Mouse (Mus musculus): ENCODE measurements at regions not wholly inside any gene's neighbourhood (a gene's known extent, or its start where the extent isn't known, plus 50 kb on each side); places are given as distances from the start of the nearest gene placed in this dataset.
A peak's percentile ranks its signal among the peaks of the same experiment; 100 is the strongest.

DNA sequence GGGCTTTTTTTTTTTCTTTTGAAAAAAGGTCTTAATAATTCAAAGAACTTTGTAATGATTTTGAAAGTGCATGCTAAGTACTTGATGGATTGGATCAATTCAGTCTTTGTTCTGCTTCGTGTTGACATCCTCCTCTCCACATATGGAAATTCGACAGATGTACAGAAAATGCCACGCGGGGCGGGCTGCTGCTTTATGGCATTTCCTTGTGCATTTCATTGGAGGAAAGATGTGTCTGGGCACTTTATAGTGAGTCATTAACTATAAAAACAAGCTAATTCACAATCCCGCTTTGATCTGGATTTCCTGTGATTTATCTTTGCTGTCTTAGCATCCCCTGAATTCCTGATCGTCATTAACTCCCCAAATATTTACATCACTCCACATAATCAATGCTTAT, 173.5 kb upstream of the Nr5a2 start:
- Histone ChIP-seq H3K36me3 (replicated peaks; ENCODE audit: insufficient read depth, low read length) (no peaks in the 10 kb centered on the region), H3K4me3 (ENCODE audit: low read depth, low read length) (no peak overlapping the region), H3K4me1 (ENCODE audit: insufficient read depth) (no peaks in the 10 kb centered on the region), H3K9ac (replicated peaks) (no peak overlapping the region), H3K27me3 (ENCODE audit: insufficient read depth, low read length) (no peaks in the 10 kb centered on the region), H3K9me3 (ENCODE audit: low read length) (no peaks in the 10 kb centered on the region), H3K4me2 (ENCODE audit: low read depth, low read length) (no peak overlapping the region), H3K27ac (ENCODE audit: low read depth) (no peak overlapping the region)
- no peak for ATAC-seq
- TF ChIP-seq CTCF (IDR thresholded peaks at IDR 0.05; ENCODE audit: low read depth): no peak
- TF ChIP-seq EP300 (IDR thresholded peaks at IDR 0.05; ENCODE audit: low read depth): no peak
- WGBS (ENCODE audit: insufficient replicate concordance): 56% methylated on average over 7 of the region's 7 CpGs
- no peak for DNase-seq

DNA sequence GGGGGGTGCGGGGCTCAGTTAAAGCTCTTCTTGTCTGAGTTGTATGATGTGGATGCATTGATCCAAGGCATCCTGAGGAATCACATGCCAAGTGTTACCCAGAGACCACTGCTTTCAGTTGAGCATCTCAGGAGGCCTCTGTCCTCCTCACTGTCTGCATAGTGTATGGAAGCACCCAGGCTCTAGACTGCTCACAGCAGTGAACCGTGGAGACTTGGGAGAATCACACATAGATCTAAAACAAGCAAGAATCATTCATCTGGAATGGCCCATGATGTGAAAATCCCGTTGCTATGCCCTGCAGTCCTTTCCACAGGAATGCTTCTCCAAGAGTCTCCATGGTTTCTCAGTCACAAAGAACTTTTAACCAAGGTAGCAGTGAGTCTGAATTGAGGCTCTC, 170.0 kb upstream of the Nr5a2 start:
- H3K27me3 ChIP-seq (ENCODE audit: insufficient read depth, low read length): no peaks in the 10 kb centered on the region
- no peaks in the 10 kb centered on the region for H3K9me3 ChIP-seq (ENCODE audit: low read length)
- H3K4me3 ChIP-seq (ENCODE audit: low read depth, low read length): no peak overlapping the region
- no peaks in the 10 kb centered on the region for H3K4me1 ChIP-seq (ENCODE audit: insufficient read depth)
- DNase-seq: no peak
- no peaks in the 10 kb centered on the region for H3K36me3 ChIP-seq (replicated peaks; ENCODE audit: insufficient read depth, low read length)
- WGBS (ENCODE audit: insufficient replicate concordance): 67% methylated on average over 3 of the region's 3 CpGs
- no peak overlapping the region for H3K9ac ChIP-seq (replicated peaks)
- no peak overlapping the region for H3K4me2 ChIP-seq (ENCODE audit: low read depth, low read length)
- H3K27ac ChIP-seq (ENCODE audit: low read depth): no peak overlapping the region
- ATAC-seq: no peak
- TF ChIP-seq CTCF (IDR thresholded peaks at IDR 0.05; ENCODE audit: low read depth) (no peak), EP300 (IDR thresholded peaks at IDR 0.05; ENCODE audit: low read depth) (no peak)

DNA sequence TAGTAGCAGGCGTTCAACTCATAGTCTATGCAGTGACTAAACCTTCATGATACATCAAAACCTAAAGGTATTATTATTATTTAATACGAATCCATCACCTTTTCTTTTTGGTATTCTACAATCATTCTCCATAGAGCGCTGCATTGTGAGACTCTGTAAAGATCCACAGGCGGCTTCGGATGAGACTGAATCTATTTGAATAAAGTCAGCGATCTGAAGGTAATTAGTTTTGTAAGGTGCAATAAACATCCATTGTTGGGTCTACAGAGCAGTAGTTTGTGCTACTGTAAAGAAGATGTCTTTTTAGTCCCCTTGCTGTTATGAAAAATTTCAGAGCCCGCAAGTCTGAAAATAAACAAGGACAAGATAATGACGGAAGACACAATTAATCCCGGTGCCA, 168.9 kb upstream of the Nr5a2 start:
- no peaks in the 10 kb centered on the region for H3K4me1 ChIP-seq (ENCODE audit: insufficient read depth)
- H3K4me2 ChIP-seq (ENCODE audit: low read depth, low read length): no peak overlapping the region
- no peak overlapping the region for H3K4me3 ChIP-seq (ENCODE audit: low read depth, low read length)
- DNase-seq (no peak), ATAC-seq (no peak)
- H3K27me3 ChIP-seq (ENCODE audit: insufficient read depth, low read length): no peaks in the 10 kb centered on the region
- H3K9ac ChIP-seq (replicated peaks): no peak overlapping the region
- 83% methylated on average over 9 of the region's 9 CpGs for WGBS (ENCODE audit: insufficient replicate concordance)
- no peaks in the 10 kb centered on the region for H3K9me3 ChIP-seq (ENCODE audit: low read length)
- H3K27ac ChIP-seq (ENCODE audit: low read depth): no peak overlapping the region
- TF ChIP-seq EP300 (IDR thresholded peaks at IDR 0.05; ENCODE audit: low read depth) (no peak), CTCF (IDR thresholded peaks at IDR 0.05; ENCODE audit: low read depth) (no peak)
- no peaks in the 10 kb centered on the region for H3K36me3 ChIP-seq (replicated peaks; ENCODE audit: insufficient read depth, low read length)

DNA sequence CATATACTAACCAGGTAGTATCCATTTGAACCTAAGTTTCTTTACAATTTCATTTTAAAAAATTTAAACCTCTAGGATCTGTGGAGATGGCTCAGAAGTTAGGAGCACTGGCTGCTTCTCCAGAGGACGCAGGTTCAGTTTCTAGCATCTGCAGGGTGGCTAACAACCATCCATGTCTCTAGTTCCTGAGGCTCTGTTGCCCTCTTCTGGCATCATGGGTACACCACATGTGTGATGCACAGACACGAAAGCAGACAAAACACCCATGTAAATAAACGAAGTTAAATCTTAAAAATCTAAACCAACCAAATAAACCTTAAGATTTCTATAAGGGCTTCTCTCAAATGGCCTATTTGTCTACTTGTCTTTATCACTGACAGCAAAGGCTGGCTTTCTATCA, 157.6 kb upstream of the Nr5a2 start:
- TF ChIP-seq CTCF (IDR thresholded peaks at IDR 0.05; ENCODE audit: low read depth): peak; percentile 47
- TF ChIP-seq EP300 (IDR thresholded peaks at IDR 0.05; ENCODE audit: low read depth): no peak
- H3K4me2 ChIP-seq (ENCODE audit: low read depth, low read length): no peak overlapping the region
- ATAC-seq (no peak), DNase-seq (no peak)
- WGBS (ENCODE audit: insufficient replicate concordance): 59% methylated on average over 3 of the region's 3 CpGs
- no peak overlapping the region for H3K4me3 ChIP-seq (ENCODE audit: low read depth, low read length)
- no peaks in the 10 kb centered on the region for H3K4me1 ChIP-seq (ENCODE audit: insufficient read depth)
- no peak overlapping the region for H3K9ac ChIP-seq (replicated peaks)
- no peaks in the 10 kb centered on the region for H3K9me3 ChIP-seq (ENCODE audit: low read length)
- H3K27me3 ChIP-seq (ENCODE audit: insufficient read depth, low read length): no peaks in the 10 kb centered on the region
- no peak overlapping the region for H3K27ac ChIP-seq (ENCODE audit: low read depth)
- H3K36me3 ChIP-seq (replicated peaks; ENCODE audit: insufficient read depth, low read length): no peaks in the 10 kb centered on the region

DNA sequence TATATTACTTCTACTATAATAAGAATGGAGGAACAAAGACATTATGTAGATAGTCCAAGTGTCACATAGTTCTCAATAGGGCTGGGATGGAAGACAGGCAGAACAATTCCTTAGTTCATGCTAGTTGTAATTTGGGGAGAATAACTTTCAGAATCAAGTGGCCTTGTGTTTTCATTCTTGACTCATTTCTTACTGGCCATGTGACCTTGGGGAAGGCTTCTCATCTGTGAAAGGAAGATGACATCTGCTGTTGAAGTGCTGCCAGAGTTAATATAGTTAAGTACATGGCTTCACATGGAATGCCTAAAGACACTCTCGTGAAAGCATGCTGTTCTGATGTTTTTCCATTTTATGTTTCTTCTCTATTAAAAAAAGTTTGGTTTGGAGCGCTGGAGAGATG, 146.2 kb upstream of the Nr5a2 start:
- ATAC-seq: no peak
- H3K27me3 ChIP-seq (ENCODE audit: insufficient read depth, low read length): no peaks in the 10 kb centered on the region
- TF ChIP-seq CTCF (IDR thresholded peaks at IDR 0.05; ENCODE audit: low read depth): no peak
- TF ChIP-seq EP300 (IDR thresholded peaks at IDR 0.05; ENCODE audit: low read depth): no peak
- no peak overlapping the region for H3K27ac ChIP-seq (ENCODE audit: low read depth)
- H3K36me3 ChIP-seq (replicated peaks; ENCODE audit: insufficient read depth, low read length): no peaks in the 10 kb centered on the region
- H3K4me3 ChIP-seq (ENCODE audit: low read depth, low read length): no peak overlapping the region
- no peaks in the 10 kb centered on the region for H3K9me3 ChIP-seq (ENCODE audit: low read length)
- H3K4me2 ChIP-seq (ENCODE audit: low read depth, low read length): no peak overlapping the region
- no peaks in the 10 kb centered on the region for H3K4me1 ChIP-seq (ENCODE audit: insufficient read depth)
- H3K9ac ChIP-seq (replicated peaks): no peak overlapping the region
- no peak for DNase-seq
- 81% methylated on average over 2 of the region's 2 CpGs for WGBS (ENCODE audit: insufficient replicate concordance)

DNA sequence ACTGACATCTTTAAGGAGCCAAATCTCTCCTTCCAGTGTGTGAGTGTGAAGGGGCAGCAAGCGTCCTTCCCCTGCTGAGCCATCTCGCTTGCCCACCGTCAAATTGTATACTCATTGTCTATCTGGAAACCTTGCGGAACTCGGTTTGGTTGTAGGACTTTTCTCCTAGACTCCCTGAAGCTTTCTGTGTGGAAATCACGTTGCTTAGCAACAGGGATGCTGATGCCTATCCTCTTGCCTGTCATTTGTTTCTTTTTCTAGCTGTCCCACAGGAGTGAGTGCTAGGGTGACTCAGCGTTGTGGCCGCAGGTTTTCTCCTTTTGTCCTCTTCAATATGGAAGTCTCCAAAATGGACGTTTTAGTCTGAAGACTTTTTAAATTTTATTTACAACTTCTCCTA, 131.5 kb upstream of the Nr5a2 start:
- Histone ChIP-seq H3K27me3 (ENCODE audit: insufficient read depth, low read length) (no peaks in the 10 kb centered on the region), H3K27ac (ENCODE audit: low read depth) (no peak overlapping the region), H3K4me3 (ENCODE audit: low read depth, low read length) (no peak overlapping the region), H3K9me3 (ENCODE audit: low read length) (no peaks in the 10 kb centered on the region), H3K4me2 (ENCODE audit: low read depth, low read length) (no peak overlapping the region), H3K9ac (replicated peaks) (no peak overlapping the region), H3K36me3 (replicated peaks; ENCODE audit: insufficient read depth, low read length) (no peaks in the 10 kb centered on the region), H3K4me1 (ENCODE audit: insufficient read depth) (no peaks in the 10 kb centered on the region)
- 37% methylated on average over 9 of the region's 9 CpGs for WGBS (ENCODE audit: insufficient replicate concordance)
- no peak for ATAC-seq
- DNase-seq: no peak
- TF ChIP-seq EP300 (IDR thresholded peaks at IDR 0.05; ENCODE audit: low read depth) (no peak), CTCF (IDR thresholded peaks at IDR 0.05; ENCODE audit: low read depth) (no peak)

- no peak for ATAC-seq
- Histone ChIP-seq H3K27me3 (ENCODE audit: insufficient read depth, low read length) (no peaks in the 10 kb centered on the region), H3K36me3 (replicated peaks; ENCODE audit: insufficient read depth, low read length) (no peaks in the 10 kb centered on the region), H3K4me2 (ENCODE audit: low read depth, low read length) (no peak overlapping the region), H3K4me3 (ENCODE audit: low read depth, low read length) (no peak overlapping the region), H3K9ac (replicated peaks) (no peak overlapping the region), H3K4me1 (ENCODE audit: insufficient read depth) (no peaks in the 10 kb centered on the region), H3K9me3 (ENCODE audit: low read length) (no peaks in the 10 kb centered on the region), H3K27ac (ENCODE audit: low read depth) (no peak overlapping the region)
- DNase-seq: no peak
- TF ChIP-seq CTCF (IDR thresholded peaks at IDR 0.05; ENCODE audit: low read depth) (no peak), EP300 (IDR thresholded peaks at IDR 0.05; ENCODE audit: low read depth) (no peak)
- WGBS (ENCODE audit: insufficient replicate concordance): 73% methylated on average over 10 of the region's 10 CpGs
Measured at GRCm38 (mm10) chr1:137088148-137088547, 127.9 kb upstream of the Nr5a2 start.
